Mouse (Mus musculus) cerebellum, adult 2 months (tissue): ENCODE data around the gene Blm. TPM values are rescaled to one million over a fixed set of nuclear protein-coding genes. Genes with fewer than 3 reads are reported as not detected.
"Not testable (repeated sequence)": the region's sequence is repeated elsewhere in the genome, so short reads cannot be mapped to it uniquely, and the experiment has no call there.

ENCODE experiments used
- DNase-seq, 2 experiments: peaks; one replicate each; pipeline ENCODE4 v3.0.0; 2021
- H3K27ac ChIP-seq: fragments of 200-500 bp; 2 replicates; pipeline ENCODE4 v1.5.1; 2012; ENCODE audit warnings: low read length, control low read depth, inconsistent platforms; ENCODE audit not compliant: insufficient read depth
- H3K27me3 ChIP-seq: fragments of 200-500 bp; 2 replicates; pipeline ENCODE4 v1.6.1; 2012; ENCODE audit warnings: inconsistent platforms, mild to moderate bottlenecking, low read length, moderate library complexity; ENCODE audit not compliant: control insufficient read depth, insufficient read depth
- H3K4me1 ChIP-seq: fragments of 200-500 bp; 2 replicates; pipeline ENCODE4 v1.6.1; 2011; ENCODE audit warnings: low read length; ENCODE audit not compliant: control insufficient read depth, insufficient read depth
- H3K4me3 ChIP-seq: fragments of 200-500 bp; replicated peaks from 2 replicates; pipeline ENCODE3; 2011; ENCODE audit warnings: mild to moderate bottlenecking, low read depth, low read length, control low read depth; ENCODE audit not compliant: insufficient read depth
- CTCF ChIP-seq: fragments of 200-500 bp; IDR thresholded peaks from 2 replicates; pipeline ENCODE4 v1.5.1; 2011; ENCODE audit warnings: low read depth, mild to moderate bottlenecking, control low read depth, low read length, moderate library complexity, borderline replicate concordance; ENCODE audit not compliant: insufficient read depth
- POLR2A ChIP-seq: fragments of 200-500 bp; IDR thresholded peaks from 2 replicates; pipeline ENCODE4 v1.6.1; 2011; ENCODE audit warnings: low read length, control low read depth, borderline replicate concordance; ENCODE audit not compliant: insufficient read depth
- WGBS: fragments of 180-500 bp; shearing (Covaris S2); methylation state at CpG from one replicate; pipeline ENCODE4 v1.1.7; 2018; 5-methylcytosine and 5-hydroxymethylcytosine counted together
- polyA plus RNA-seq: library from polyadenylated mRNA; depleted of rRNA; stranded (reverse); fragments of >200 nt; gene quantifications from 2 replicates; pipeline ENCODE4 v1.2.3, GENCODE M21; 2012

Blm gene
- polyA plus RNA-seq, 1 experiment: 5.4 TPM

DNA sequence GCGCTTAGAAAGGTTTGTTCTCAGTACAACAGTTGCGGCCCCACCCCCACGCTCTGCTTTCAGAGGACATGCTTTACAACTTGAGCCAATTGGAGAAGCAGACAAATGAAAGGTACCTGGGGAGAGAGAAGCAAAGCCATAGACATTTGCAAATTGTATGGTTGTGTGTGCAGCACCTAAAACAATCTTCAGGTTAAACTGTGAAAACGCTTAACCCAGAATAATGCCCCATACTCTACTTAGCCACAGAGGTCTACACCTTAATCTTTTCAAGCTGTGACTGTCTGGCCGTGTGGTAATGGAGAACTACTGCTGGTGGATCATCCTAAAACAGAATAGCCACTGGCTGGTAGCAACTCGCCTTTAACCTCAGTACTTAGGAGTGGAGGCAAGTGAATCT, 8.2 kb downstream of the Blm start:
- no peaks in the 10 kb centered on the region for H3K4me1 ChIP-seq
- no peaks in the 10 kb centered on the region for H3K27me3 ChIP-seq
- TF ChIP-seq CTCF (no peak), POLR2A (no peak)
- WGBS: 85% methylated on average over 6 of the region's 6 CpGs
- no peak for DNase-seq
- no peak overlapping the region for H3K27ac ChIP-seq
- no peak overlapping the region for H3K4me3 ChIP-seq

DNA sequence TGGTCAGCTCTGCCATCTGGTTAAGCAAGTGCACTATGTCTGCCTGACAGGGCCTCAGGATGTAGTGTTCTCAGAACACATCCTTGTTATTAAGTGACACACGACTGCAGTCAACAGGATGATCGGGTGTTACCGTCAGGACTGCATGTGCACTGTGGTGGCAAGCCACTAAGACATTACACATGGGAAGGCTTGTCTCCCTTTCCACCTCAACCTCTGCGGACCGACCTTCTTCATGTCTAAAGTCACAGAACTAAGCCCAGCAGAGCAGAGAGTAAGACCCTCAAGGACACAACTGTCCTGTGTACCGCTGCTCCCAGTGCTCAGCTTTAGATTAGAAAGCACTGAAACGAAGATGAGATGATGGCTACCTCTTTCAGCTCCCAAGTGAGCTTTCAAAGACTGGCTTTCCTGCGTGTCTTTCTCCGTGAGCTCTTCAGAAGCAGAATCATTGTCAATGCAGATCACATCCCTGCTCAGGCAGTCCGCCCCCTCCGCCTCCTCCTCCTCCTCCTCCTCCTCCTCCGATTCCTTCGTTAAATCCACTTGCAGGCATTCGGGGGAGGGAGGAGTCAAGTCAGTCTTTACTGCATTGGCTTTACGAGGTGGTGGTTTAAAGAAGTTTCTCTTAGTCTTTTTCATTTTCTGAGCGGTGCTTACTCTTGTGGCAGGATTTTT, 22.4 kb downstream of the Blm start:
- H3K4me3 ChIP-seq: no peak overlapping the region
- H3K4me1 ChIP-seq: no peaks in the 10 kb centered on the region
- no peak for TF ChIP-seq CTCF
- TF ChIP-seq POLR2A: no peak
- H3K27me3 ChIP-seq: no peaks in the 10 kb centered on the region
- 82% methylated on average over 16 of the region's 16 CpGs for WGBS
- no peak for DNase-seq
- no peak overlapping the region for H3K27ac ChIP-seq

DNA sequence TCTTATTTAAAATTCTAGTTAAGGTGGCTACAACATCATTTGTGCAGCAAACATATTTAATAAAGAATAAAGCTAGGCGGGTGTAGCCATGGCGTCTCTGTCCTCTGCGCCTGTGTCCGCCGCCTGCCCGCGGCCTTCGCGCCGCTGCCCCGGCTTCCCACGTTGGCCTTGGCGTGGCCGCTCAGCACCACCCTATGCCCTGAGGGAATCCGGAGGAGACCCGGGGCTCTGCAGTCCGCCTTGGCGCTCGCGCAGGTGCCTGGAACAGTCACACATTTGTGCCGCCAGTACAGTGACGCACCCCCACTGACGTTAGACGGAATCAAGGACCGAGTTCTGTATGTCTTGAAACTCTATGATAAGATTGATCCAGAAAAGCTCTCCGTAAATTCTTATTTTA, 27.2 kb downstream of the Blm start:
- not testable (repeated sequence) for H3K27ac ChIP-seq, H3K27me3 ChIP-seq, H3K4me1 ChIP-seq, DNase-seq, H3K4me3 ChIP-seq
- WGBS: 97% methylated on average over 26 of the region's 26 CpGs

DNA sequence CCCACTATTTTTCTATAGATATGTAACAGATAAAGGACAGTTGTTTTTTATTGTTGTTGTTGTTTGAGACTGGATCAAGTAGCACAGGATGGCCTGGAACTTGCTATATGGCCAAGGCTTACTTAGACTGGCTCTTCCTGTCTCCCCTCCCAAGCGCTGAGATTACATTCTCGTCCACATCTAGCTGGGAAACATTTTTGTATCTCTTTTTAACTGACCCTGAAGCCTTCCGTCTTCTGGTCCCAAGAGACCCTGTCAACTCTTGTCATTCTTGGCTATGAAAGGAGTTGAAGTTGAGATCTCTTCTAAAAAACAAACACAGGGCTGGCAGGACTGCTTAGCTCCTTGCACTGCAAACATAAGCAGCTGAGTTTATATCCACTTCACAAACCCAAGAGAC, 28.9 kb downstream of the Blm start:
- no peak overlapping the region for H3K4me3 ChIP-seq
- 91% methylated on average over 3 of the region's 3 CpGs for WGBS
- H3K27ac ChIP-seq: no peak overlapping the region

DNA sequence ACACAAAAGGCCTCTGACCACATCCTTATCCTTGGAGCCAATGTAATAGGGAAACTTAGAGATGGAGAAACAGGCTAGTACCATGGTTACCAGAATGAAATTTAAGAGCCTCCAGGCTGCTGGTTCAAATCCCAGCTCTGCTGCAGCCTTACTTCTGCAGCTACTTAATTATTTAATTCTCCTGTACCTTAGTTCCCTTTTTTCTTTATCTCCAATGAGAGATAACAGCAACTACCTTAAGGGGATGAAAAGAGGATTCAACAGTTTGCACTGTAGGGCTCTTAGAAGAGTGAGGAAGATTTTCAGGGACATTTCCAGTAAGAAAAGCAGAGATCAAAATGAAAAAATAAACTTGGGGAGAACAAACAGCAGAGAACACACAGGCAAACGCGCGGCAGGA, 30.0 kb downstream of the Blm start:
- no peak overlapping the region for H3K4me3 ChIP-seq
- no peaks in the 10 kb centered on the region for H3K4me1 ChIP-seq
- 97% methylated on average over 3 of the region's 3 CpGs for WGBS
- TF ChIP-seq CTCF (no peak), POLR2A (no peak)
- no peak overlapping the region for H3K27ac ChIP-seq
- no peaks in the 10 kb centered on the region for H3K27me3 ChIP-seq
- DNase-seq: no peak

More for the DNA sequence above, 28.9 kb downstream of the Blm start:
- no peak for DNase-seq
- Histone ChIP-seq H3K27me3 (no peaks in the 10 kb centered on the region), H3K4me1 (no peaks in the 10 kb centered on the region)
- TF ChIP-seq CTCF: no peak
- TF ChIP-seq POLR2A: no peak

DNA sequence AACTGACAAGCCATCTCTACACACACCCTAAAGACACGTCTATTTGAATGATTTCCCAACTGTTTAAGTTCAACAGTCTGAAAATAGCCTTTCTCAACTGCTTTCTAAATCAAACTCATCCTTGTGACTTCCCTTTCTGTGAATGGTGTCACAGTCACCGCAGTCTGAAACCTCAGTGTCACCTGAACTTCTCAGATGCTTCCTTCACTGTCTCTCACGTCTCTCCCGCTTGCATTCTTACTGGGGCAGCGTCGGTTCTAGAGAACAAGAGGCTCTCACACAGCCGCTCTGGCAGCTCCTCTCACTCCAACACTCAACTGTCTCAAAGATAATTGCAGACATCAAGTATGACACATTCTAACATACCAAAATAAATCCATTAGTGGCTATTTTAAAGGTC, 33.9 kb downstream of the Blm start:
- Histone ChIP-seq H3K4me3 (no peak overlapping the region), H3K27ac (no peak overlapping the region), H3K27me3 (no peaks in the 10 kb centered on the region), H3K4me1 (no peaks in the 10 kb centered on the region)
- DNase-seq: no peak
- TF ChIP-seq CTCF (no peak), POLR2A (no peak)
- 84% methylated on average over 7 of the region's 7 CpGs for WGBS

DNA sequence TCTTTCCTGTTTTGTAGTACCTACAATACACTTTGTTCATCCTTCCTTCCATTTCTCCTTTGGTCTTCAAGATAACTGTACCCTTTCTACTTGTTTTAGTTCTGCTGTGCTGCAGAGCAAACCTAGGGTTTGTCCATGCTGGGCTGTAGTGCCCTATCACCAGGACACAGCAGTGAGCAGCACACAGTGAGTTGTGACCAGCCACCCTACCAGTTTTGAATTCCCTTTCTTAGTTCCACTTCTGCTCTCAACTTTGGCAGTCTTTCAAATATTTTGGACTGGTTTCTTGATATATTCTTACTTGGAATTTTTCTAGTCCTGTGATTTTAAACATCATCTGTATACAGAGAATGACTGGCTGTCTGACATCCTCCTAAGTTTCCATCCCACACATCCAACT, 34.8 kb downstream of the Blm start:
- no peak overlapping the region for H3K4me3 ChIP-seq
- TF ChIP-seq CTCF (no peak), POLR2A (no peak)
- H3K27me3 ChIP-seq: no peaks in the 10 kb centered on the region
- H3K27ac ChIP-seq: no peak overlapping the region
- no peak for DNase-seq
- no peaks in the 10 kb centered on the region for H3K4me1 ChIP-seq

DNA sequence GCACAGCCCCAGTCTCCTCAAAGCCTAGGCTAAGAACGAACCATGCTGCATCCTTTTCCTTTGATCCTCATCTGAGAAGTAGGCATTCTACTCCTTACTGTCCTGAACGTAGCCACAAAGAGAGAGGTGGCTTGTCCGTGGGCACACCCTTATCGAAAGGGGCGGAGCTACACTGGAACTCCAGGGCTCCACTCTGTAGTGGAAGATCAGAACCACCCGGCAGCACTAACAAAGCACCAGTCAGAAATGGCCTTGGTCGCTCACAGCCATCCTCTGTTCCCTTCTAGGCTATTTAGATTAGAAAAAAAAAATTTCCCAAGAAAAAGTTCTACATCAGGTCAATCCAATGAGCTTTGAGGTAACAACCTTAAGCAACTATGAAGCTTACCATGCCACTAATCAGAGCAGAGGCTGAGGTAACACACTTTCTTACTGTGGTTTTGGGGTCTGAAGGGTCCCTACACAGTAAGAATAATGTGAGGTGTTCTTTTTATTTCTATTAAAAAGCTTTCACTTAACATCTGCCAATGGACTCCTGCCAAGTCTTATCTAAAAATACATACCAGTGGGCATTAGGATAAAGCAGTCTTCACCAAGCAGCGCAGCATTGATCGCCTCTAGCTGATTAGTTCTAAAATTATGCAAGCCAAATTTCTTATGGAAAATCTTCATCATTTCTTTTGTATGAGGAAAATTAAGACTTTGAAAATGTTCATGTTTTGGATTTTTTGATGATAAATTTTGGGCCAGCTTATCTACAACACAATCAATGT, 35.5 kb downstream of the Blm start:
- Histone ChIP-seq H3K27me3 (no peaks in the 10 kb centered on the region), H3K4me3 (no peak overlapping the region), H3K4me1 (no peaks in the 10 kb centered on the region), H3K27ac (no peak overlapping the region)
- whole genome bisulfite sequencing: 85% methylated on average over 9 of the region's 9 CpGs
- DNase-seq: no peak
- no peak for TF ChIP-seq POLR2A
- no peak for TF ChIP-seq CTCF

DNA sequence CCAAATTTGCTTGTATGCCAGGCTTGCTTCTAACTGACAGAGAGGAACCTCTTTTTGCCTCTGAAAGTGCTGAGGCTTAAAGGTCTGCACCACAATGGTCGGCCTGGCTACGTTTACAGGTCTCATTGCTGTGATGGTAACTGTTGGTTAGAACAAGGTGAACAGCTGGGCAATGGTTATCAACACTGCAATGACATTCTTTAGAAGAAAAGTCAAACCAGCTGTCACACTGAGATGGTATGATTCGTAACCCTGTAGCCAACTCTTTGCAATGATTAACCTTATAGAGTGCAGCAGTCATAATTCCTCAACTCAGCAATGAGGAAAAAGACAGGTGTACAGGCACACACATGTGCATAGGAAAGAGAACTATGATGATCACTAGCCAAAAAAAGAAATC, 38.3 kb downstream of the Blm start:
- TF ChIP-seq POLR2A (no peak), CTCF (no peak)
- Histone ChIP-seq H3K4me3 (no peak overlapping the region), H3K27me3 (no peaks in the 10 kb centered on the region), H3K27ac (no peak overlapping the region), H3K4me1 (no peaks in the 10 kb centered on the region)
- WGBS: 94% methylated on average over 3 of the region's 3 CpGs
- DNase-seq: no peak
